Mouse (Mus musculus): ENCODE results near the gene Man2b1. TPM values are rescaled to one million over a fixed set of nuclear protein-coding genes. Genes with fewer than 3 reads are reported as not detected.
"Not testable (repeated sequence)": the region's sequence is repeated elsewhere in the genome, so short reads cannot be mapped to it uniquely, and the experiment has no call there.

Gene Man2b1
- polyA plus RNA-seq, 1 experiment: 116 TPM

GRCm38 (mm10) chr8:85119052-85119981, 36.2 kb downstream of the Man2b1 start:
- H3K4me3 ChIP-seq (ENCODE audit: insufficient read depth, low read depth, low read length): peak overlapping the region; percentile 86
- 6% methylated on average over 37 of the region's 37 CpGs for WGBS
- H3K27me3 ChIP-seq (replicated peaks; ENCODE audit: control insufficient read depth, insufficient read depth, low read length): no peaks in the 10 kb centered on the region
- peak overlapping the region; percentile 59 for H3K27ac ChIP-seq (ENCODE audit: insufficient read depth, low read depth, low read length)
- peaks cover 7% of the 10 kb centered on the region for H3K4me1 ChIP-seq (ENCODE audit: control insufficient read depth, insufficient read depth, low read length)
- TF ChIP-seq CTCF (conservative IDR thresholded peaks at IDR 0.05; ENCODE audit: insufficient read depth, insufficient read length, low read depth, low read length) (0 out of 2 replicates have a peak, but pooled peaks have one; percentile 2), POLR2A (IDR thresholded peaks at IDR 0.05; ENCODE audit: low read depth, low read length) (peak; percentile 14)
- peak; percentile 96 for DNase-seq
- no peaks in the 10 kb centered on the region for H3K36me3 ChIP-seq (ENCODE audit: control insufficient read depth, insufficient read depth, low read length)

GRCm38 (mm10) chr8:85120251-85120650, 37.2 kb downstream of the Man2b1 start:
- H3K27ac ChIP-seq (ENCODE audit: insufficient read depth, low read depth, low read length); H3K4me3 ChIP-seq (ENCODE audit: insufficient read depth, low read depth, low read length); H3K36me3 ChIP-seq (ENCODE audit: control insufficient read depth, insufficient read depth, low read length); H3K27me3 ChIP-seq (replicated peaks; ENCODE audit: control insufficient read depth, insufficient read depth, low read length); DNase-seq; H3K4me1 ChIP-seq (ENCODE audit: control insufficient read depth, insufficient read depth, low read length): not testable (repeated sequence)
- WGBS: 83% methylated on average over 5 of the region's 5 CpGs

GRCm38 (mm10) chr8:85122995-85123394, 39.9 kb downstream of the Man2b1 start, which contains the start of gene Zfp791:
Zfp791 (minus strand) TSS chr8:85123095.
- no peak within 1 kb of the TSS for H3K4me3 ChIP-seq (ENCODE audit: insufficient read depth, low read depth, low read length)
- no peak within 1 kb of the TSS for H3K27ac ChIP-seq (ENCODE audit: insufficient read depth, low read depth, low read length)
- DNase-seq: no peak
- H3K36me3 ChIP-seq (ENCODE audit: control insufficient read depth, insufficient read depth, low read length): no peaks in the 10 kb centered on the region
- WGBS: 76% methylated on average over 3 of the region's 3 CpGs
- TF ChIP-seq CTCF (conservative IDR thresholded peaks at IDR 0.05; ENCODE audit: insufficient read depth, insufficient read length, low read depth, low read length) (no peak), POLR2A (IDR thresholded peaks at IDR 0.05; ENCODE audit: low read depth, low read length) (no peak)
- no peaks in the 10 kb centered on the region for H3K27me3 ChIP-seq (replicated peaks; ENCODE audit: control insufficient read depth, insufficient read depth, low read length)
- peaks cover 7% of the 10 kb centered on the region for H3K4me1 ChIP-seq (ENCODE audit: control insufficient read depth, insufficient read depth, low read length)

- H3K4me1 ChIP-seq (ENCODE audit: control insufficient read depth, insufficient read depth, low read length): peaks cover 5% of the 10 kb centered on the region
- H3K4me3 ChIP-seq (ENCODE audit: insufficient read depth, low read depth, low read length): no peak overlapping the region
- no peak for DNase-seq
- no peaks in the 10 kb centered on the region for H3K27me3 ChIP-seq (replicated peaks; ENCODE audit: control insufficient read depth, insufficient read depth, low read length)
- no peak overlapping the region for H3K27ac ChIP-seq (ENCODE audit: insufficient read depth, low read depth, low read length)
- WGBS: 92% methylated on average over 8 of the region's 8 CpGs
- TF ChIP-seq CTCF (conservative IDR thresholded peaks at IDR 0.05; ENCODE audit: insufficient read depth, insufficient read length, low read depth, low read length): no peak
- TF ChIP-seq POLR2A (IDR thresholded peaks at IDR 0.05; ENCODE audit: low read depth, low read length): no peak
- H3K36me3 ChIP-seq (ENCODE audit: control insufficient read depth, insufficient read depth, low read length): no peaks in the 10 kb centered on the region
Measured at GRCm38 (mm10) chr8:85123691-85124090, 40.6 kb downstream of the Man2b1 start.

- WGBS: 87% methylated on average over 1 of the region's 1 CpGs
- no peak for DNase-seq
Measured at GRCm38 (mm10) chr8:85132335-85132734, 49.3 kb downstream of the Man2b1 start.

GRCm38 (mm10) chr8:85135690-85136089, 52.6 kb downstream of the Man2b1 start:
- H3K4me3 ChIP-seq (ENCODE audit: insufficient read depth, low read depth, low read length); H3K27ac ChIP-seq (ENCODE audit: insufficient read depth, low read depth, low read length); H3K4me1 ChIP-seq (ENCODE audit: control insufficient read depth, insufficient read depth, low read length); H3K27me3 ChIP-seq (replicated peaks; ENCODE audit: control insufficient read depth, insufficient read depth, low read length); DNase-seq; H3K36me3 ChIP-seq (ENCODE audit: control insufficient read depth, insufficient read depth, low read length): not testable (repeated sequence)
- 100% methylated on average over 2 of the region's 2 CpGs for WGBS

More at GRCm38 (mm10) chr8:85132335-85132734, 49.3 kb downstream of the Man2b1 start:
- no peak overlapping the region for H3K4me3 ChIP-seq (ENCODE audit: insufficient read depth, low read depth, low read length)
- TF ChIP-seq CTCF (conservative IDR thresholded peaks at IDR 0.05; ENCODE audit: insufficient read depth, insufficient read length, low read depth, low read length) (no peak), POLR2A (IDR thresholded peaks at IDR 0.05; ENCODE audit: low read depth, low read length) (no peak)
- no peaks in the 10 kb centered on the region for H3K4me1 ChIP-seq (ENCODE audit: control insufficient read depth, insufficient read depth, low read length)
- H3K27me3 ChIP-seq (replicated peaks; ENCODE audit: control insufficient read depth, insufficient read depth, low read length): no peaks in the 10 kb centered on the region
- no peaks in the 10 kb centered on the region for H3K36me3 ChIP-seq (ENCODE audit: control insufficient read depth, insufficient read depth, low read length)
- peak overlapping the region; percentile 38; the same call in 1 of the 2 replicates for H3K27ac ChIP-seq (ENCODE audit: insufficient read depth, low read depth, low read length)

GRCm38 (mm10) chr8:85142516-85142915, 59.4 kb downstream of the Man2b1 start:
- WGBS: 94% methylated on average over 4 of the region's 4 CpGs
- DNase-seq: peak; percentile 19
- no peak overlapping the region for H3K27ac ChIP-seq (ENCODE audit: insufficient read depth, low read depth, low read length)
- H3K4me1 ChIP-seq (ENCODE audit: control insufficient read depth, insufficient read depth, low read length): no peaks in the 10 kb centered on the region
- H3K27me3 ChIP-seq (replicated peaks; ENCODE audit: control insufficient read depth, insufficient read depth, low read length): no peaks in the 10 kb centered on the region
- TF ChIP-seq CTCF (conservative IDR thresholded peaks at IDR 0.05; ENCODE audit: insufficient read depth, insufficient read length, low read depth, low read length) (no peak), POLR2A (IDR thresholded peaks at IDR 0.05; ENCODE audit: low read depth, low read length) (no peak)
- no peak overlapping the region for H3K4me3 ChIP-seq (ENCODE audit: insufficient read depth, low read depth, low read length)
- H3K36me3 ChIP-seq (ENCODE audit: control insufficient read depth, insufficient read depth, low read length): no peaks in the 10 kb centered on the region

Other genes with a start within 250 kb of the Man2b1 start
- gene Rad23a, start 242.6 kb upstream of the Man2b1 start, polyA plus RNA-seq (2012; rRNA removed): 73.0 TPM in 2 replicates
- gene Calr, start 236.3 kb upstream of the Man2b1 start, polyA plus RNA-seq (2012; rRNA removed): 316 and 337 TPM in 2 replicates
- gene Farsa, start 226.3 kb upstream of the Man2b1 start, polyA plus RNA-seq (2012; rRNA removed): 37.5 and 37.6 TPM in 2 replicates
- 0.87 and 1.7 TPM in 2 replicates for gene Syce2, start 211.2 kb upstream of the Man2b1 start, polyA plus RNA-seq (2012; rRNA removed)
- 700 TPM in 2 replicates for gene Gcdh, start 189.3 kb upstream of the Man2b1 start, polyA plus RNA-seq (2012; rRNA removed)
- gene Klf1, start 181.3 kb upstream of the Man2b1 start, polyA plus RNA-seq (2012; rRNA removed): 3.2 and 6.0 TPM in 2 replicates
- 19.0 and 20.1 TPM in 2 replicates for gene Dnase2a, start 174.7 kb upstream of the Man2b1 start, polyA plus RNA-seq (2012; rRNA removed)
- 0.18 and 0.38 TPM in 2 replicates for gene Mast1, start 145.9 kb upstream of the Man2b1 start, polyA plus RNA-seq (2012; rRNA removed)
- not detected in 2 replicates for gene Rtbdn, start 136.3 kb upstream of the Man2b1 start, polyA plus RNA-seq (2012; rRNA removed)
- gene Gm49661, start 113.8 kb upstream of the Man2b1 start, polyA plus RNA-seq (2012; rRNA removed): not detected in 2 replicates
- 304 and 376 TPM in 2 replicates for gene Prdx2, start 113.7 kb upstream of the Man2b1 start, polyA plus RNA-seq (2012; rRNA removed)
- gene Rnaseh2a, start 113.5 kb upstream of the Man2b1 start, polyA plus RNA-seq (2012; rRNA removed): 29.4 and 34.4 TPM in 2 replicates
- gene Junb, start 104.6 kb upstream of the Man2b1 start, polyA plus RNA-seq (2012; rRNA removed): 19.2 and 20.9 TPM in 2 replicates
- 34.5 and 34.6 TPM in 2 replicates for gene Hook2, start 92.7 kb upstream of the Man2b1 start, polyA plus RNA-seq (2012; rRNA removed)
- gene Best2, start 68.7 kb upstream of the Man2b1 start, polyA plus RNA-seq (2012; rRNA removed): not detected in 2 replicates
- gene Asna1, start 58.0 kb upstream of the Man2b1 start, polyA plus RNA-seq (2012; rRNA removed): 266 and 270 TPM in 2 replicates
- 103 and 111 TPM in 2 replicates for gene Trir, start 56.4 kb upstream of the Man2b1 start, polyA plus RNA-seq (2012; rRNA removed)
- gene Tnpo2, start 46.4 kb upstream of the Man2b1 start, polyA plus RNA-seq (2012; rRNA removed): 36.1 and 45.0 TPM in 2 replicates
- gene Fbxw9, start 23.2 kb upstream of the Man2b1 start, polyA plus RNA-seq (2012; rRNA removed): 32.6 and 39.6 TPM in 2 replicates
- gene Gm5741, start 15.3 kb upstream of the Man2b1 start, polyA plus RNA-seq (2012; rRNA removed): 0.91 TPM in 1 of 2 replicates, not detected in the other
- gene Dhps, start 11.5 kb upstream of the Man2b1 start, polyA plus RNA-seq (2012; rRNA removed): 26.0 and 30.8 TPM in 2 replicates
- 141 and 157 TPM in 2 replicates for gene Wdr83os, start 2.5 kb upstream of the Man2b1 start, polyA plus RNA-seq (2012; rRNA removed)
- gene Wdr83, start 2.0 kb upstream of the Man2b1 start, polyA plus RNA-seq (2012; rRNA removed): 33.7 and 37.7 TPM in 2 replicates
- gene Zfp791, start 39.8 kb downstream of the Man2b1 start, polyA plus RNA-seq (2012; rRNA removed): 0.76 and 0.84 TPM in 2 replicates
- not detected in 2 replicates for gene Cks1brt, start 68.7 kb downstream of the Man2b1 start, polyA plus RNA-seq (2012; rRNA removed)
- not detected in 2 replicates for gene Olfr371, start 142.7 kb downstream of the Man2b1 start, polyA plus RNA-seq (2012; rRNA removed)
- gene Orc6, start 216.4 kb downstream of the Man2b1 start, polyA plus RNA-seq (2012; rRNA removed): 6.9 and 9.9 TPM in 2 replicates
- gene Vps35, start 216.5 kb downstream of the Man2b1 start, polyA plus RNA-seq (2012; rRNA removed): 26.0 and 33.3 TPM in 2 replicates